Mouse (Mus musculus) midbrain, embryonic 12.5 days (tissue): ENCODE results near the gene Cntfr. TPM values are rescaled to one million over a fixed set of nuclear protein-coding genes. Genes with fewer than 3 reads are reported as not detected.

Source experiments
- ATAC-seq: fragments of 200-750 bp; cut with Nextera tagmentation; 2 replicates; pipeline ENCODE4 v1.8.0; 2017; ENCODE audit warnings: low read depth, moderate TSS enrichment, moderate library complexity; ENCODE audit not compliant: low FRiP score
- H3K27ac ChIP-seq: fragments of 300-500 bp; sonication (generic); replicated peaks from 2 replicates; pipeline ENCODE4 v1.5.1; 2016; ENCODE audit warnings: mild to moderate bottlenecking
- H3K27me3 ChIP-seq: fragments of 300-500 bp; sonication (generic); 2 replicates; pipeline ENCODE4 v1.6.1; 2016; ENCODE audit warnings: mild to moderate bottlenecking
- H3K36me3 ChIP-seq: fragments of 300-500 bp; sonication (generic); 2 replicates; pipeline ENCODE4 v1.6.1; 2016
- H3K4me1 ChIP-seq: fragments of 300-500 bp; sonication (generic); 2 replicates; pipeline ENCODE4 v1.6.1; 2016
- H3K4me2 ChIP-seq: fragments of 300-500 bp; sonication (generic); replicated peaks from 2 replicates; pipeline ENCODE4 v1.6.1; 2016; ENCODE audit warnings: mild to moderate bottlenecking, moderate library complexity
- H3K4me3 ChIP-seq: fragments of 300-500 bp; sonication (generic); 2 replicates; pipeline ENCODE4 v1.5.1; 2016; ENCODE audit warnings: mild to moderate bottlenecking
- H3K9ac ChIP-seq: fragments of 300-500 bp; sonication (generic); replicated peaks from 2 replicates; pipeline ENCODE4 v1.6.1; 2016; ENCODE audit warnings: mild to moderate bottlenecking, moderate library complexity
- H3K9me3 ChIP-seq: fragments of 300-500 bp; sonication (generic); 2 replicates; pipeline ENCODE4 v1.6.1; 2016; ENCODE audit warnings: mild to moderate bottlenecking
- WGBS: fragments of 180-500 bp; shearing (Covaris S2); methylation state at CpG from one replicate; pipeline ENCODE4 v1.1.7; 2016; 5-methylcytosine and 5-hydroxymethylcytosine counted together
- polyA plus RNA-seq: library from polyadenylated mRNA; unstranded; fragments of >200 nt; fragmentation: Nextera tagmentation; extraction: Ambion mirVana; gene quantifications from 2 replicates; pipeline ENCODE4 v1.2.1, GENCODE M21; 2016

Gene Cntfr
- polyA plus RNA-seq, 1 experiment from 2014 or later: 43.5 TPM

- WGBS: 82% methylated on average over 6 of the region's 6 CpGs
Measured at GRCm38 (mm10) chr4:41638828-41639213, 58.1 kb downstream of the Cntfr start.

GRCm38 (mm10) chr4:41638186-41638731, 58.6 kb downstream of the Cntfr start:
- WGBS: 94% methylated on average over 10 of the region's 10 CpGs
- H3K36me3 ChIP-seq: peaks cover 7% of the 10 kb centered on the region; the same call in 1 of the 2 replicates
- H3K4me1 ChIP-seq: peaks cover 49% of the 10 kb centered on the region
- peak overlapping the region; percentile 78 for H3K4me2 ChIP-seq
- H3K9ac ChIP-seq: peak overlapping the region; percentile 95
- peak overlapping the region; percentile 78 for H3K4me3 ChIP-seq
- no peak for ATAC-seq
- H3K9me3 ChIP-seq: no peaks in the 10 kb centered on the region
- H3K27me3 ChIP-seq: peaks cover 21% of the 10 kb centered on the region
- H3K27ac ChIP-seq: no peak overlapping the region

More at GRCm38 (mm10) chr4:41638828-41639213, 58.1 kb downstream of the Cntfr start:
- 0 out of 2 replicates have a peak, but pooled peaks cover under 1% of the 10 kb centered on the region for H3K9me3 ChIP-seq
- H3K4me2 ChIP-seq: peak overlapping the region; percentile 78
- H3K36me3 ChIP-seq: peaks cover 7% of the 10 kb centered on the region; the same call in 1 of the 2 replicates
- peaks cover 21% of the 10 kb centered on the region for H3K27me3 ChIP-seq
- peak overlapping the region; percentile 78 for H3K4me3 ChIP-seq
- H3K4me1 ChIP-seq: peaks cover 49% of the 10 kb centered on the region
- peak overlapping the region; percentile 92; the same call in 1 of the 2 replicates for H3K27ac ChIP-seq
- ATAC-seq: no peak
- peak overlapping the region; percentile 95 for H3K9ac ChIP-seq

GRCm38 (mm10) chr4:41636882-41637635, 59.8 kb downstream of the Cntfr start:
- Histone ChIP-seq H3K4me3 (no peak overlapping the region), H3K9me3 (no peaks in the 10 kb centered on the region), H3K27ac (peak overlapping the region; percentile 54), H3K27me3 (peaks cover 28% of the 10 kb centered on the region), H3K4me1 (peaks cover 53% of the 10 kb centered on the region), H3K4me2 (no peak overlapping the region), H3K9ac (no peak overlapping the region), H3K36me3 (peaks cover 7% of the 10 kb centered on the region; the same call in 1 of the 2 replicates)
- WGBS: 86% methylated on average over 10 of the region's 10 CpGs
- ATAC-seq: no peak

- Histone ChIP-seq H3K27me3 (peaks cover 28% of the 10 kb centered on the region), H3K27ac (peak overlapping the region; percentile 54), H3K4me1 (peaks cover 60% of the 10 kb centered on the region), H3K4me2 (no peak overlapping the region), H3K4me3 (no peak overlapping the region), H3K36me3 (peaks cover 7% of the 10 kb centered on the region; the same call in 1 of the 2 replicates), H3K9me3 (no peaks in the 10 kb centered on the region), H3K9ac (no peak overlapping the region)
- no peak for ATAC-seq
- 58% methylated on average over 7 of the region's 7 CpGs for WGBS
Measured at GRCm38 (mm10) chr4:41636366-41636765, 60.5 kb downstream of the Cntfr start.

GRCm38 (mm10) chr4:41635906-41636305, 61.0 kb downstream of the Cntfr start:
- H3K9me3 ChIP-seq: no peaks in the 10 kb centered on the region
- ATAC-seq: no peak
- 59% methylated on average over 2 of the region's 2 CpGs for WGBS
- no peak overlapping the region; the same call in 1 of the 2 replicates for H3K4me2 ChIP-seq
- peaks cover 64% of the 10 kb centered on the region for H3K4me1 ChIP-seq
- H3K9ac ChIP-seq: no peak overlapping the region
- peak overlapping the region; percentile 54 for H3K27ac ChIP-seq
- H3K36me3 ChIP-seq: peaks cover 7% of the 10 kb centered on the region; the same call in 1 of the 2 replicates
- H3K4me3 ChIP-seq: no peak overlapping the region
- peaks cover 28% of the 10 kb centered on the region for H3K27me3 ChIP-seq

GRCm38 (mm10) chr4:41635224-41635623, 61.7 kb downstream of the Cntfr start:
- no peak overlapping the region for H3K9ac ChIP-seq
- H3K9me3 ChIP-seq: no peaks in the 10 kb centered on the region
- peaks cover 65% of the 10 kb centered on the region for H3K4me1 ChIP-seq
- H3K4me2 ChIP-seq: no peak overlapping the region
- H3K36me3 ChIP-seq: peaks cover 7% of the 10 kb centered on the region; the same call in 1 of the 2 replicates
- 76% methylated on average over 8 of the region's 8 CpGs for WGBS
- peaks cover 28% of the 10 kb centered on the region for H3K27me3 ChIP-seq
- no peak overlapping the region for H3K4me3 ChIP-seq
- no peak for ATAC-seq
- no peak overlapping the region for H3K27ac ChIP-seq

- ATAC-seq: no peak
- Histone ChIP-seq H3K36me3 (peaks cover 7% of the 10 kb centered on the region; the same call in 1 of the 2 replicates), H3K9ac (no peak overlapping the region), H3K4me2 (no peak overlapping the region), H3K4me1 (peaks cover 71% of the 10 kb centered on the region), H3K27ac (no peak overlapping the region), H3K9me3 (no peaks in the 10 kb centered on the region), H3K4me3 (no peak overlapping the region), H3K27me3 (peaks cover 28% of the 10 kb centered on the region)
- 42% methylated on average over 8 of the region's 8 CpGs for WGBS
Measured at GRCm38 (mm10) chr4:41634631-41635030, 62.3 kb downstream of the Cntfr start.

GRCm38 (mm10) chr4:41633001-41633400, 63.9 kb downstream of the Cntfr start:
- Histone ChIP-seq H3K9me3 (no peaks in the 10 kb centered on the region), H3K36me3 (peaks cover 7% of the 10 kb centered on the region; the same call in 1 of the 2 replicates), H3K4me1 (peaks cover 72% of the 10 kb centered on the region), H3K27ac (no peak overlapping the region), H3K4me2 (no peak overlapping the region), H3K9ac (no peak overlapping the region), H3K4me3 (no peak overlapping the region), H3K27me3 (peaks cover 18% of the 10 kb centered on the region)
- no peak for ATAC-seq
- WGBS: 80% methylated on average over 9 of the region's 9 CpGs

GRCm38 (mm10) chr4:41631390-41631789, 65.5 kb downstream of the Cntfr start:
- H3K4me3 ChIP-seq: no peak overlapping the region
- WGBS: 1% methylated on average over 11 of the region's 11 CpGs
- peak overlapping the region; percentile 75 for H3K27ac ChIP-seq

GRCm38 (mm10) chr4:41630196-41630595, 66.7 kb downstream of the Cntfr start:
- Histone ChIP-seq H3K4me3 (no peak overlapping the region), H3K9ac (no peak overlapping the region), H3K27ac (peak overlapping the region; percentile 75; the same call in 1 of the 2 replicates), H3K27me3 (peaks cover 19% of the 10 kb centered on the region; the same call in 1 of the 2 replicates), H3K4me1 (peaks cover 57% of the 10 kb centered on the region), H3K9me3 (no peaks in the 10 kb centered on the region), H3K4me2 (no peak overlapping the region), H3K36me3 (no peaks in the 10 kb centered on the region)
- peak; percentile 20; the same call in 1 of the 2 replicates for ATAC-seq
- 25% methylated on average over 6 of the region's 6 CpGs for WGBS

More at GRCm38 (mm10) chr4:41631390-41631789, 65.5 kb downstream of the Cntfr start:
- peaks cover 66% of the 10 kb centered on the region for H3K4me1 ChIP-seq
- H3K4me2 ChIP-seq: peak overlapping the region; percentile 28
- H3K9me3 ChIP-seq: no peaks in the 10 kb centered on the region
- no peaks in the 10 kb centered on the region for H3K36me3 ChIP-seq
- H3K27me3 ChIP-seq: peaks cover 13% of the 10 kb centered on the region; the same call in 1 of the 2 replicates
- H3K9ac ChIP-seq: no peak overlapping the region
- ATAC-seq: peak; percentile 50

- Histone ChIP-seq H3K9ac (peak overlapping the region; percentile 4; the same call in 1 of the 2 replicates), H3K9me3 (no peaks in the 10 kb centered on the region), H3K27me3 (peaks cover 34% of the 10 kb centered on the region), H3K27ac (peak overlapping the region; percentile 79), H3K4me3 (no peak overlapping the region), H3K4me1 (peaks cover 52% of the 10 kb centered on the region), H3K4me2 (0 out of 2 replicates have a peak overlapping the region, but pooled peaks have one; percentile 12), H3K36me3 (no peaks in the 10 kb centered on the region)
- WGBS: 4% methylated on average over 8 of the region's 8 CpGs
- ATAC-seq: peak; percentile 70
Measured at GRCm38 (mm10) chr4:41628202-41628927, 68.5 kb downstream of the Cntfr start.
